Mouse (Mus musculus): ENCODE data around the gene Nr2f2. TPM values are rescaled to one million over a fixed set of nuclear protein-coding genes. Genes with fewer than 3 reads are reported as not detected.

Gene Nr2f2
- 28.3 and 32.5 TPM in 2 replicates for polyA plus RNA-seq (2014; fragmentation: Nextera tagmentation; extraction: Ambion mirVana)

DNA sequence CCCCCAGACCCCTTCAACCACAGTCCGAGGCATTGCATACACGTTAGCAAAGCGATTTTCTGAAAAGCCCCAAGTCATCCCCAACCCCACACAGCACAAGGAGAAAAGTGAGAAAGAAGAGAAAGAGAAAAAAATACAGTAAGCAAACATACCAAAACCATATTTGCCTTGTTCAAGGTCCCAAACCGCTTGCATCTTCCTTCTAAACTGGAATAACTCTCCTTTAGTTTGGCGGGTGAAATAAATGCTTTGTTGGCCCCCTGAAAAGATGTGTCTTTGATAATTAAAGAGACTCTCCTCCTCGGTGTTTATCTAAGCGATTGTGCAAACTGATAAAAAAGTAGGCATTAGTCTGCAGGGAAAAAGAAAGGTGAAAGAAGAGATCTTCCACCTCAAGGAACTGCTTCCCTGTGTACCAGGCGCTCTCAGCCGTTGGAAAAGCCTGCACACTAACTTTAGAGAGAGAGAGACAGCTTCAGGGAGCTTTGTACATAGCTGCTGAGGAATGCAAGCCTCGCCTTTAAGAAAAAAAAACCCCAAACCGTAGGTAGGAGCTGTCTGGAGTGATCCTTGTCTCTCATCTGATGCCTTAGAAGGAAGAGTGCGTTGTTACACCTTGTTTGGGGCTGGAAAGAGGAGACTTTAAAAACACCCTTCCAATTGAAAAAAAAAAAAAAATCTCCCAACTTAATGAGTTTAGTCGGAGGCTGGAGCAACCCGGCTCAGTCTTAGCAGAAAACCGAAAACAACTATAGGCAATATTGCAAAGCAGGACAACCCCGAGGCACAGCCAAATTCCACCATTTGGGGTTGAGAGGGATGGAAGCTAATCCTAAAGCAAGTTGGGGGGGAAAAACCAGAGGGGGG, at the start of gene Nr2f2:
Nr2f2 (minus strand) TSS at position 795 of the 867 bp plus-strand sequence.
- WGBS: 3% methylated on average over 16 of the region's 16 CpGs
- Histone ChIP-seq H3K27me3 (ENCODE audit: control insufficient read depth, insufficient read depth, low read length) (peaks cover 63% of the 10 kb centered on the region), H3K4me1 (ENCODE audit: control insufficient read depth in 2 of 2, insufficient read depth in 2 of 2, low read length in 2 of 2) (peaks cover 3 to 5% of the 10 kb centered on the region in 2 experiments; a peak in 3 of 4 replicates)

DNA sequence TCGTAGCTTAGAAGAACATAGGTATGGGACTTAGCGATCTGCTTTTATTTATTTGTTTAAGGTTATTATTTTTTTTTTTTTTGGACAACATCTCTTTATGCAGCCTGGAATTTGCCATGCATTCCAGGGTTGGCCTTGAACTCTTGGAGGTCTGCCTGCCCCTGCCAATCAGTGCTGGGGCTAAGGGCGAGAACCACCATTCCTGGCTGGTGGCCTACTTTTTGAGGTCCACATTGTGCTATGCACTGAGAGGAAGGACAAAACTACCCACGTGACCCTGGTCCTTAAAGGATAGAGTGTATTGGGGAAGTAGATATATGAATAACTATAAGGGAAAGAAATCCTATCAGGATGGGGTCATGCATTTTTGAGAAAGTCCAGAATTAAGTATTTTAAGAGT, 47.9 kb upstream of the Nr2f2 start:
- no peaks in the 10 kb centered on the region for H3K27me3 ChIP-seq (ENCODE audit: control insufficient read depth, insufficient read depth, low read length)
- H3K36me3 ChIP-seq (ENCODE audit: control insufficient read depth, insufficient read depth, low read length): no peaks in the 10 kb centered on the region
- 90% methylated on average over 4 of the region's 4 CpGs for WGBS
- no peak for ATAC-seq (ENCODE audit: insufficient number of reproducible peaks, insufficient read depth, low FRiP score, low read depth)
- no peak overlapping the region for H3K9ac ChIP-seq (ENCODE audit: low read length)
- no peaks in the 10 kb centered on the region for H3K9me3 ChIP-seq (ENCODE audit: control insufficient read depth, low read length)
- H3K27ac ChIP-seq (replicated peaks in 1 of 2; ENCODE audit: control insufficient read depth in 1 of 2, insufficient read depth in 1 of 2, low read depth in 2 of 2, low read length in 2 of 2): no peak overlapping the region
- no peak overlapping the region for H3K4me2 ChIP-seq (ENCODE audit: low read length)
- no peak overlapping the region for H3K4me3 ChIP-seq (ENCODE audit: control insufficient read depth in 1 of 2, insufficient read depth in 1 of 2, low read depth in 1 of 2, low read length in 2 of 2)
- H3K4me1 ChIP-seq (ENCODE audit: control insufficient read depth in 2 of 2, insufficient read depth in 2 of 2, low read length in 2 of 2): peaks cover 8 to 9% of the 10 kb centered on the region in 2 experiments; a peak in 3 of 4 replicates

More for the DNA sequence above, at the start of gene Nr2f2:
- no peaks in the 10 kb centered on the region for H3K36me3 ChIP-seq (ENCODE audit: control insufficient read depth, insufficient read depth, low read length)
- H3K9ac ChIP-seq (ENCODE audit: low read length): peak within 1 kb of the TSS; percentile 75
- H3K4me3 ChIP-seq (ENCODE audit: control insufficient read depth in 1 of 2, insufficient read depth in 1 of 2, low read depth in 1 of 2, low read length in 2 of 2): peak within 1 kb of the TSS; percentile 47 to 48
- H3K27ac ChIP-seq (replicated peaks in 1 of 2; ENCODE audit: control insufficient read depth in 1 of 2, insufficient read depth in 1 of 2, low read depth in 2 of 2, low read length in 2 of 2): peak within 1 kb of the TSS; percentile 41 to 77
- no peak for ATAC-seq (ENCODE audit: insufficient number of reproducible peaks, insufficient read depth, low FRiP score, low read depth)
- H3K9me3 ChIP-seq (ENCODE audit: control insufficient read depth, low read length): no peaks in the 10 kb centered on the region
- H3K4me2 ChIP-seq (ENCODE audit: low read length): peak within 1 kb of the TSS; percentile 58

DNA sequence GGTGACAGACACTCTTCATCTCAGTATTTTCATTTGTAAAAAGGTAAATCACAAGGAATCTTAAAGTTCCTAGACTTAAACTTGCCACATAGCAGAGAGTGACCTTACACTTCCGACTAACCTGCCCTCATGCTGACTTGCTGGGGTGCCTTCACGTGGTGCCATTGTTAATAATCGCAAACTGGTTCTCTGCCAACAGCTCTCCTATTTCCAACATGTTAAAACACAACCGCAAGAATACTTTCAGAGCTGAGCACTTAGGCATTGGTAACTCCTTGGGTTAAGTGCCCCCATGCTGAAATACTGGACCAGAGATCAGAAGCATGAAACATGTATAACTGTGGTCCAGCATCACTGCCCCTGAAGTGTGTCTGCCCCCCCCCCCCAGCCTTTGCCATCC, 47.1 kb upstream of the Nr2f2 start:
- H3K9me3 ChIP-seq (ENCODE audit: control insufficient read depth, low read length): no peaks in the 10 kb centered on the region
- H3K4me1 ChIP-seq (ENCODE audit: control insufficient read depth in 2 of 2, insufficient read depth in 2 of 2, low read length in 2 of 2): peaks cover 8 to 9% of the 10 kb centered on the region in 2 experiments; a peak in 3 of 4 replicates
- no peaks in the 10 kb centered on the region for H3K27me3 ChIP-seq (ENCODE audit: control insufficient read depth, insufficient read depth, low read length)
- no peak overlapping the region for H3K4me3 ChIP-seq (ENCODE audit: control insufficient read depth in 1 of 2, insufficient read depth in 1 of 2, low read depth in 1 of 2, low read length in 2 of 2)
- 80% methylated on average over 4 of the region's 4 CpGs for WGBS
- no peak overlapping the region for H3K9ac ChIP-seq (ENCODE audit: low read length)
- H3K4me2 ChIP-seq (ENCODE audit: low read length): no peak overlapping the region
- no peak for ATAC-seq (ENCODE audit: insufficient number of reproducible peaks, insufficient read depth, low FRiP score, low read depth)
- H3K27ac ChIP-seq (replicated peaks in 1 of 2; ENCODE audit: control insufficient read depth in 1 of 2, insufficient read depth in 1 of 2, low read depth in 2 of 2, low read length in 2 of 2): no peak overlapping the region
- H3K36me3 ChIP-seq (ENCODE audit: control insufficient read depth, insufficient read depth, low read length): no peaks in the 10 kb centered on the region

DNA sequence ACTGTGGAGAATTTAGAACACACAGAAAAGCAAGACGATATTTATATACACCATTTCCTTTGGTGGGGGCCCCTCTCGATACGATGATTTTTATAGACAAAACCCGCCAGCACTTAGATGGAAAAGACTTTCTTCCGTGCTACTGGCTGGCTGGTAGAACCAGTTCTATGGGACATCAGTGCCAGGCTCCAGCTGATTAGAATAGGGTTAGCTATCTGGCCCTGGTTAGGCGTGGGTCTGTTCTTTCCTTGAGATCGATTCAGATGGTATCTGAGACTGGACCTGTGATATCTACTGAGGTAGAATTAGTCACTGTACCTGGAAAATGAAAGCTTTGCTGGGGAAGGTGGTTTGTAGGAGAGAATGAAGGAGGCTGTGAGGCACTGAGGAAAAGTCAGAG, 46.4 kb upstream of the Nr2f2 start:
- 88% methylated on average over 7 of the region's 7 CpGs for WGBS

DNA sequence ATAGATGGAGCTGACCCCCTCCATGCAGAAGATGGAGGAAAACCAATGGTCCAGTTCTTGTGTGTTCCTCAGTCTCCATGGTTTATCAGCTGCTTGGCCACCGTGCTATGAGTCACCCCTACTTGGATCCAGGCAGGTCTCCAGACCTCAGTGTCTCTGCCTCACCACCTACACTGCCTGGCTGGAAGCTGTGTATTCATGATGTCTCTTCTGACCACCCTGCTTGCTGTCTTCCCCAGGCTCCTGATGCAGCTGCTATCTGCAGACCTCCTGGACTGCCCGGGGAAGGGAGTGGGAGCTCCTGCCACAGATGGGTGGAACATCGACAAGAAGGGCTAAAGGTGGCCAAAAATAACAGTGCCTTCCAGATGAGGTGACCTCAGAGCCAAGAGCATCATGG, 43.8 kb upstream of the Nr2f2 start:
- no peak overlapping the region for H3K27ac ChIP-seq (replicated peaks in 1 of 2; ENCODE audit: control insufficient read depth in 1 of 2, insufficient read depth in 1 of 2, low read depth in 2 of 2, low read length in 2 of 2)
- peaks cover 8 to 9% of the 10 kb centered on the region in 2 experiments; a peak in 3 of 4 replicates for H3K4me1 ChIP-seq (ENCODE audit: control insufficient read depth in 2 of 2, insufficient read depth in 2 of 2, low read length in 2 of 2)
- no peak overlapping the region for H3K9ac ChIP-seq (ENCODE audit: low read length)
- WGBS: 21% methylated on average over 3 of the region's 3 CpGs
- 0 out of 2 replicates have a peak, but pooled peaks cover 3% of the 10 kb centered on the region for H3K36me3 ChIP-seq (ENCODE audit: control insufficient read depth, insufficient read depth, low read length)
- ATAC-seq (ENCODE audit: insufficient number of reproducible peaks, insufficient read depth, low FRiP score, low read depth): no peak
- no peak overlapping the region for H3K4me3 ChIP-seq (ENCODE audit: control insufficient read depth in 1 of 2, insufficient read depth in 1 of 2, low read depth in 1 of 2, low read length in 2 of 2)
- no peaks in the 10 kb centered on the region for H3K9me3 ChIP-seq (ENCODE audit: control insufficient read depth, low read length)
- H3K27me3 ChIP-seq (ENCODE audit: control insufficient read depth, insufficient read depth, low read length): no peaks in the 10 kb centered on the region
- H3K4me2 ChIP-seq (ENCODE audit: low read length): peak overlapping the region; percentile 38

More for the DNA sequence above, 46.4 kb upstream of the Nr2f2 start:
- no peak overlapping the region for H3K4me3 ChIP-seq (ENCODE audit: control insufficient read depth in 1 of 2, insufficient read depth in 1 of 2, low read depth in 1 of 2, low read length in 2 of 2)
- no peaks in the 10 kb centered on the region for H3K36me3 ChIP-seq (ENCODE audit: control insufficient read depth, insufficient read depth, low read length)
- H3K4me2 ChIP-seq (ENCODE audit: low read length): no peak overlapping the region
- no peak overlapping the region for H3K9ac ChIP-seq (ENCODE audit: low read length)
- peaks cover 8 to 9% of the 10 kb centered on the region in 2 experiments; a peak in 3 of 4 replicates for H3K4me1 ChIP-seq (ENCODE audit: control insufficient read depth in 2 of 2, insufficient read depth in 2 of 2, low read length in 2 of 2)
- no peak for ATAC-seq (ENCODE audit: insufficient number of reproducible peaks, insufficient read depth, low FRiP score, low read depth)
- no peaks in the 10 kb centered on the region for H3K9me3 ChIP-seq (ENCODE audit: control insufficient read depth, low read length)
- H3K27ac ChIP-seq (replicated peaks in 1 of 2; ENCODE audit: control insufficient read depth in 1 of 2, insufficient read depth in 1 of 2, low read depth in 2 of 2, low read length in 2 of 2): no peak overlapping the region
- H3K27me3 ChIP-seq (ENCODE audit: control insufficient read depth, insufficient read depth, low read length): no peaks in the 10 kb centered on the region

DNA sequence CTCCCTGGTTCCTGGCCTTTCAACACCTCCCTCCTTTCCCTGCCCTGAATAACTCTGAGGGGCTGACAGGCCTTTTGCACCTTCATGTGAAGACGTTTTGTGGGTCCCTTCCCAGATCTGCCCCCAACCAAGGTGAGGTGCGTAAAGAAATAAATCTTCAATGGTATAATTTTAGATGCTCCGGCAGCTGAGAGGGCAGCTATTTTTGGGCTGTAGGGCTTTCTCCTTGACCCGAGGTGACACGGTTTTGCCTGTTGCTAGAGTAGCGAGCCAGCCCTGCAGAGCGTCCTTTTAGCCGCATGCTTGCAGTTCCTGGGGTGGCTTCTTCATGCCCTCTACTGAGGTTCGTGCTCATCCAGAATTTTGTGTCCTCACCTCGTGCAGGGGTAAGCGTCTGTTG, 43.4 kb upstream of the Nr2f2 start:
- H3K9ac ChIP-seq (ENCODE audit: low read length): no peak overlapping the region
- H3K27me3 ChIP-seq (ENCODE audit: control insufficient read depth, insufficient read depth, low read length): no peaks in the 10 kb centered on the region
- 24% methylated on average over 11 of the region's 11 CpGs for WGBS
- H3K27ac ChIP-seq (replicated peaks in 1 of 2; ENCODE audit: control insufficient read depth in 1 of 2, insufficient read depth in 1 of 2, low read depth in 2 of 2, low read length in 2 of 2): no peak overlapping the region
- 0 out of 2 replicates have a peak, but pooled peaks cover 3% of the 10 kb centered on the region for H3K36me3 ChIP-seq (ENCODE audit: control insufficient read depth, insufficient read depth, low read length)
- H3K9me3 ChIP-seq (ENCODE audit: control insufficient read depth, low read length): no peaks in the 10 kb centered on the region
- ATAC-seq (ENCODE audit: insufficient number of reproducible peaks, insufficient read depth, low FRiP score, low read depth): no peak
- peak overlapping the region; percentile 38 for H3K4me2 ChIP-seq (ENCODE audit: low read length)
- no peak overlapping the region for H3K4me3 ChIP-seq (ENCODE audit: control insufficient read depth in 1 of 2, insufficient read depth in 1 of 2, low read depth in 1 of 2, low read length in 2 of 2)
- peaks cover 8 to 9% of the 10 kb centered on the region in 2 experiments; a peak in 3 of 4 replicates for H3K4me1 ChIP-seq (ENCODE audit: control insufficient read depth in 2 of 2, insufficient read depth in 2 of 2, low read length in 2 of 2)

DNA sequence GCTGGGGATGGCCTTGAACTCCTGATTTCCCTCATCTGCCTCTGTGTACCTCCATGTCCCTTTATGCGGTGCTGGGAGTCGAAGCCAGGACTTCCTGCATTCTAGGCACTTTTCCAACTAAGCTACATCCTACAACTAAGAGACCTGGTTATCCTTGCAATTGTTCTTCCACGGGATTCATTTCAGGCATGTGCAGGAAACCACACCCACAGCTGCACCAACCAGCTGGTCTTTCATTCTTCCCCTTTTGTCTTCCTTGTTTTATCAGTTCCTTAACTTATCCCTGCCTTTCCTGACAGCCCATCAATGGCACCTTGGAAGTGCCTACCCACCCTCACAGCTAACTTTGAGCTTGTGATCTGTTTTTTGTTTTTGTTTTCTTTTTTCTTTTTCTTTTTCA, 42.3 kb upstream of the Nr2f2 start:
- H3K27me3 ChIP-seq (ENCODE audit: control insufficient read depth, insufficient read depth, low read length): no peaks in the 10 kb centered on the region

More for the DNA sequence above, 42.3 kb upstream of the Nr2f2 start:
- Histone ChIP-seq H3K4me2 (ENCODE audit: low read length) (no peak overlapping the region), H3K4me3 (ENCODE audit: control insufficient read depth in 1 of 2, insufficient read depth in 1 of 2, low read depth in 1 of 2, low read length in 2 of 2) (no peak overlapping the region), H3K9me3 (ENCODE audit: control insufficient read depth, low read length) (no peaks in the 10 kb centered on the region), H3K4me1 (ENCODE audit: control insufficient read depth in 2 of 2, insufficient read depth in 2 of 2, low read length in 2 of 2) (peaks cover 8 to 9% of the 10 kb centered on the region in 2 experiments; a peak in 3 of 4 replicates), H3K36me3 (ENCODE audit: control insufficient read depth, insufficient read depth, low read length) (0 out of 2 replicates have a peak, but pooled peaks cover 3% of the 10 kb centered on the region), H3K27ac (replicated peaks in 1 of 2; ENCODE audit: control insufficient read depth in 1 of 2, insufficient read depth in 1 of 2, low read depth in 2 of 2, low read length in 2 of 2) (no peak overlapping the region), H3K9ac (ENCODE audit: low read length) (no peak overlapping the region)
- 49% methylated on average over 3 of the region's 3 CpGs for WGBS
- no peak for ATAC-seq (ENCODE audit: insufficient number of reproducible peaks, insufficient read depth, low FRiP score, low read depth)
